Mouse (Mus musculus): Measurements from ENCODE around the gene Fes. TPM values are rescaled to one million over a fixed set of nuclear protein-coding genes. Genes with fewer than 3 reads are reported as not detected.

Fes gene
- total and polyA plus RNA-seq, 3 experiments: 1.5 to 5.4 (median 4.9) TPM

- peaks cover 23% of the 10 kb centered on the region for H3K27me3 ChIP-seq (ENCODE audit: insufficient read depth, low read length)
Observed at GRCm38 (mm10) chr7:80402651-80403321, 15.0 kb upstream of the Fes start.

GRCm38 (mm10) chr7:80401860-80402641, 14.3 kb upstream of the Fes start:
- peak overlapping the region; percentile 83 for H3K4me3 ChIP-seq (ENCODE audit: low read depth, low read length)
- H3K36me3 ChIP-seq (replicated peaks): peaks cover 31% of the 10 kb centered on the region
- peaks cover 17% of the 10 kb centered on the region for H3K27me3 ChIP-seq (ENCODE audit: insufficient read depth, low read length)
- no peak for TF ChIP-seq GATA1 (IDR thresholded peaks at IDR 0.05; ENCODE audit: borderline replicate concordance, low read length)
- TF ChIP-seq TAL1 (conservative IDR thresholded peaks at IDR 0.05; ENCODE audit: low read depth, low read length): no peak
- no peak for TF ChIP-seq POLR2AphosphoS5 (IDR thresholded peaks at IDR 0.05; ENCODE audit: insufficient replicate concordance, low read depth, low read length)
- TF ChIP-seq GATA2 (IDR thresholded peaks at IDR 0.05; ENCODE audit: borderline replicate concordance, low read depth, low read length): no peak
- H3K9me3 ChIP-seq (replicated peaks): no peaks in the 10 kb centered on the region
- ATAC-seq (ENCODE audit: extremely low read depth, insufficient number of reproducible peaks, low FRiP score, poor library complexity, severe bottlenecking) (no peak), DNase-seq (ENCODE audit: low spot score) (peak; percentile 49)
- peaks cover 73% of the 10 kb centered on the region for H3K4me1 ChIP-seq (ENCODE audit: insufficient read depth, low read depth, low read length)

More at GRCm38 (mm10) chr7:80402651-80403321, 15.0 kb upstream of the Fes start:
- Histone ChIP-seq H3K36me3 (replicated peaks) (peaks cover 24% of the 10 kb centered on the region), H3K4me1 (ENCODE audit: insufficient read depth, low read depth, low read length) (peaks cover 73% of the 10 kb centered on the region), H3K4me3 (ENCODE audit: low read depth, low read length) (peak overlapping the region; percentile 83), H3K9me3 (replicated peaks) (no peaks in the 10 kb centered on the region)
- DNase-seq (ENCODE audit: low spot score): peak; percentile 51
- no peak for ATAC-seq (ENCODE audit: extremely low read depth, insufficient number of reproducible peaks, low FRiP score, poor library complexity, severe bottlenecking)
- TF ChIP-seq GATA2 (IDR thresholded peaks at IDR 0.05; ENCODE audit: borderline replicate concordance, low read depth, low read length) (no peak), TAL1 (conservative IDR thresholded peaks at IDR 0.05; ENCODE audit: low read depth, low read length) (no peak), CTCF (IDR thresholded peaks at IDR 0.05; ENCODE audit: low read depth, low read length) (no peak)

- H3K27me3 ChIP-seq (ENCODE audit: insufficient read depth, low read length): peaks cover 14% of the 10 kb centered on the region
- H3K4me3 ChIP-seq (ENCODE audit: low read depth, low read length): peak overlapping the region; percentile 83
- H3K9me3 ChIP-seq (replicated peaks): no peaks in the 10 kb centered on the region
- H3K4me1 ChIP-seq (ENCODE audit: insufficient read depth, low read depth, low read length): peaks cover 78% of the 10 kb centered on the region
- ATAC-seq (ENCODE audit: extremely low read depth, insufficient number of reproducible peaks, low FRiP score, poor library complexity, severe bottlenecking) (no peak), DNase-seq (ENCODE audit: low spot score) (no peak)
- TF ChIP-seq GATA1 (IDR thresholded peaks at IDR 0.05; ENCODE audit: borderline replicate concordance, low read length) (no peak), POLR2AphosphoS5 (IDR thresholded peaks at IDR 0.05; ENCODE audit: insufficient replicate concordance, low read depth, low read length) (no peak), TAL1 (conservative IDR thresholded peaks at IDR 0.05; ENCODE audit: low read depth, low read length) (no peak), CTCF (IDR thresholded peaks at IDR 0.05; ENCODE audit: low read depth, low read length) (no peak), GATA2 (IDR thresholded peaks at IDR 0.05; ENCODE audit: borderline replicate concordance, low read depth, low read length) (no peak)
- peaks cover 38% of the 10 kb centered on the region for H3K36me3 ChIP-seq (replicated peaks)
Observed at GRCm38 (mm10) chr7:80401041-80401859, 13.5 kb upstream of the Fes start.

GRCm38 (mm10) chr7:80400571-80400970, 12.8 kb upstream of the Fes start:
- peaks cover 43% of the 10 kb centered on the region for H3K36me3 ChIP-seq (replicated peaks)
- ATAC-seq (ENCODE audit: extremely low read depth, insufficient number of reproducible peaks, low FRiP score, poor library complexity, severe bottlenecking): no peak
- H3K4me1 ChIP-seq (ENCODE audit: insufficient read depth, low read depth, low read length): peaks cover 71% of the 10 kb centered on the region
- no peaks in the 10 kb centered on the region for H3K9me3 ChIP-seq (replicated peaks)
- no peak for DNase-seq (ENCODE audit: low spot score)
- H3K4me3 ChIP-seq (ENCODE audit: low read depth, low read length): no peak overlapping the region; the same call in 1 of the 2 replicates
- TF ChIP-seq GATA1 (IDR thresholded peaks at IDR 0.05; ENCODE audit: borderline replicate concordance, low read length): no peak
- H3K27me3 ChIP-seq (ENCODE audit: insufficient read depth, low read length): peaks cover 8% of the 10 kb centered on the region

GRCm38 (mm10) chr7:80400099-80400498, 12.4 kb upstream of the Fes start:
- H3K4me1 ChIP-seq (ENCODE audit: insufficient read depth, low read depth, low read length): peaks cover 68% of the 10 kb centered on the region
- no peak overlapping the region; the same call in 1 of the 2 replicates for H3K4me3 ChIP-seq (ENCODE audit: low read depth, low read length)
- H3K36me3 ChIP-seq (replicated peaks): peaks cover 48% of the 10 kb centered on the region
- ATAC-seq (ENCODE audit: extremely low read depth, insufficient number of reproducible peaks, low FRiP score, poor library complexity, severe bottlenecking): no peak
- TF ChIP-seq POLR2AphosphoS5 (IDR thresholded peaks at IDR 0.05; ENCODE audit: insufficient replicate concordance, low read depth, low read length): no peak
- TF ChIP-seq GATA2 (IDR thresholded peaks at IDR 0.05; ENCODE audit: borderline replicate concordance, low read depth, low read length): no peak
- TF ChIP-seq TAL1 (conservative IDR thresholded peaks at IDR 0.05; ENCODE audit: low read depth, low read length): no peak
- no peak for TF ChIP-seq CTCF (IDR thresholded peaks at IDR 0.05; ENCODE audit: low read depth, low read length)
- TF ChIP-seq GATA1 (IDR thresholded peaks at IDR 0.05; ENCODE audit: borderline replicate concordance, low read length): no peak
- H3K27me3 ChIP-seq (ENCODE audit: insufficient read depth, low read length): peaks cover 7% of the 10 kb centered on the region; the same call in 1 of the 2 replicates
- no peaks in the 10 kb centered on the region for H3K9me3 ChIP-seq (replicated peaks)
- no peak for DNase-seq (ENCODE audit: low spot score)
